Mouse (Mus musculus) heart, postnatal 0 days (tissue): Measurements from ENCODE around the gene Med7.

Experiments used
- CTCF ChIP-seq: IDR thresholded peaks from 2 replicates; pipeline ENCODE4 v1.5.1; 2016; ENCODE audit warnings: antibody characterized with exemption, control low read depth, low read depth
- EP300 ChIP-seq: IDR thresholded peaks from 2 replicates; pipeline ENCODE4 v1.6.1; 2016; ENCODE audit warnings: antibody characterized with exemption, low read depth

- no peak for TF ChIP-seq CTCF
- TF ChIP-seq EP300, result no peak
Observed at GRCm38 (mm10) chr11:46395698-46396097, 41.0 kb upstream of the Med7 start.
